Mouse (Mus musculus) hindbrain, embryonic 11.5 days (tissue): Measurements from ENCODE around the gene 4930449I24Rik. TPM values are rescaled to one million over a fixed set of nuclear protein-coding genes. Genes with fewer than 3 reads are reported as not detected.
"Not testable (repeated sequence)": the region's sequence is repeated elsewhere in the genome, so short reads cannot be mapped to it uniquely, and the experiment has no call there.

Experiments
- ATAC-seq: fragments of 200-750 bp; cut with Nextera tagmentation; 2 replicates; pipeline ENCODE4 v1.8.0; 2017; ENCODE audit warnings: mild to moderate bottlenecking, moderate TSS enrichment, moderate library complexity; ENCODE audit not compliant: low FRiP score
- DNase-seq: peaks from one replicate; pipeline ENCODE4 v3.0.0-alpha.2; 2015; ENCODE audit warnings: low spot score
- H3K27ac ChIP-seq: fragments of 300-500 bp; sonication (generic); 2 replicates; pipeline ENCODE4 v1.5.1; 2014; ENCODE audit warnings: mild to moderate bottlenecking, low read depth, low read length
- H3K27me3 ChIP-seq: fragments of 300-500 bp; sonication (generic); 2 replicates; pipeline ENCODE4 v1.6.1; 2014; ENCODE audit warnings: mild to moderate bottlenecking, low read length, moderate library complexity, mixed read lengths; ENCODE audit not compliant: control insufficient read depth, insufficient read depth
- H3K36me3 ChIP-seq: fragments of 300-500 bp; sonication (generic); 2 replicates; pipeline ENCODE4 v1.6.1; 2014; ENCODE audit warnings: mild to moderate bottlenecking, low read length, moderate library complexity, mixed read lengths; ENCODE audit not compliant: control insufficient read depth, insufficient read depth
- H3K4me1 ChIP-seq: fragments of 300-500 bp; sonication (generic); replicated peaks from 2 replicates; pipeline ENCODE4 v1.6.1; 2014; ENCODE audit warnings: low read length, mixed read lengths; ENCODE audit not compliant: control insufficient read depth, insufficient read depth
- H3K4me2 ChIP-seq: fragments of 300-500 bp; sonication (generic); replicated peaks from 2 replicates; pipeline ENCODE4 v1.6.1; 2014; ENCODE audit warnings: mild to moderate bottlenecking, low read depth, low read length
- H3K4me3 ChIP-seq: fragments of 300-500 bp; sonication (generic); 2 replicates; pipeline ENCODE4 v1.5.1; 2014; ENCODE audit warnings: low read depth, low read length
- H3K9ac ChIP-seq: fragments of 300-500 bp; sonication (generic); 2 replicates; pipeline ENCODE4 v1.6.1; 2014; ENCODE audit warnings: low read depth, low read length
- H3K9me3 ChIP-seq: fragments of 300-500 bp; sonication (generic); 2 replicates; pipeline ENCODE4 v1.6.1; 2016; ENCODE audit warnings: low read length; ENCODE audit not compliant: control insufficient read depth
- WGBS: fragments of 180-500 bp; shearing (Covaris S2); extraction: QIAGEN DNeasy Blood & Tissue Kit; methylation state at CpG from one replicate; pipeline ENCODE4 v1.1.7; 2014; 5-methylcytosine and 5-hydroxymethylcytosine counted together
- polyA plus RNA-seq: library from polyadenylated mRNA; unstranded; fragments of >200 nt; fragmentation: Nextera tagmentation; extraction: Ambion mirVana; gene quantifications from 2 replicates; pipeline ENCODE4 v1.2.1, GENCODE M21; 2014

The 4930449I24Rik gene
- polyA plus RNA-seq, 1 experiment from 2014 or later, result not detected

GRCm38 (mm10) chr5:146481665-146482064 lies 20.5 kb upstream of the 4930449I24Rik start, which contains the start of gene Gm6408:
Gm6408 (plus strand) TSS chr5:146481965.
- not testable (repeated sequence) for H3K4me2 ChIP-seq, H3K36me3 ChIP-seq, H3K9ac ChIP-seq, H3K27me3 ChIP-seq, H3K9me3 ChIP-seq, ATAC-seq, H3K27ac ChIP-seq, DNase-seq, H3K4me1 ChIP-seq, H3K4me3 ChIP-seq
- WGBS, result 100% methylated on average over 1 of the region's 3 CpGs

GRCm38 (mm10) chr5:146488959-146489358 lies 13.2 kb upstream of the 4930449I24Rik start:
- H3K4me3 ChIP-seq, H3K4me1 ChIP-seq, H3K9ac ChIP-seq, DNase-seq, H3K4me2 ChIP-seq, H3K27me3 ChIP-seq, H3K27ac ChIP-seq, H3K36me3 ChIP-seq, H3K9me3 ChIP-seq, ATAC-seq: not testable (repeated sequence)
- WGBS, result 12% methylated on average over 3 of the region's 4 CpGs

DNA sequence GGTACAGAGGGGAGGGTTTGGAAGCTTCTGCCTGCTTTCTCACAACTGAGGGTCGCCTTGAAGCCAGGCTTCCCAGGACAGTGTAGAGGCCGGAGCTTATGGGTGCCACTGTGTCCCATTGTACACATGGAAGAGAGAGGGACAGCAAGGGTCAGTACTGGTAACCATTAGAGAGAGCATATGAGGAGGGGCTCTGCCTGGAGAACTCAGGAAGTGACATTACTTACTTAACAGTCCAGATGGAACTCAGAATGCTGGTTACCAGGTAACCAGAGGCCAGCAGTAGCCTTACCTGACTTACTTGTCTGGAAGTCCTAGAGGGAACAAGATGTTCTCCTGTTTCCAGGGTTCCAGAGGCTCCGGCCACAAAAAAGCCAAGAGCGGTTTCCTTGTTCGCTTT lies 11.1 kb upstream of the 4930449I24Rik start, which contains the start of gene Gm6370:
TSS of gene Gm6370 (plus strand) at position 301 of the 400 bp plus-strand sequence.
- not testable (repeated sequence) for H3K4me1 ChIP-seq, H3K4me3 ChIP-seq, H3K4me2 ChIP-seq, H3K9me3 ChIP-seq, H3K9ac ChIP-seq, H3K27me3 ChIP-seq, H3K27ac ChIP-seq, ATAC-seq, H3K36me3 ChIP-seq, DNase-seq
- no CpG with 5 or more reads among the region's 5 CpGs for WGBS

- DNase-seq, H3K27me3 ChIP-seq, H3K9ac ChIP-seq, H3K9me3 ChIP-seq, H3K4me3 ChIP-seq, H3K27ac ChIP-seq, H3K4me2 ChIP-seq, H3K36me3 ChIP-seq, ATAC-seq, H3K4me1 ChIP-seq: not testable (repeated sequence)
- WGBS, result no CpG with 5 or more reads among the region's 5 CpGs
These were observed 11.6 kb downstream of the 4930449I24Rik start, which contains the start of gene Gm3402 for GRCm38 (mm10) chr5:146513823-146514222. Gm3402 (plus strand) TSS chr5:146514123.

DNA sequence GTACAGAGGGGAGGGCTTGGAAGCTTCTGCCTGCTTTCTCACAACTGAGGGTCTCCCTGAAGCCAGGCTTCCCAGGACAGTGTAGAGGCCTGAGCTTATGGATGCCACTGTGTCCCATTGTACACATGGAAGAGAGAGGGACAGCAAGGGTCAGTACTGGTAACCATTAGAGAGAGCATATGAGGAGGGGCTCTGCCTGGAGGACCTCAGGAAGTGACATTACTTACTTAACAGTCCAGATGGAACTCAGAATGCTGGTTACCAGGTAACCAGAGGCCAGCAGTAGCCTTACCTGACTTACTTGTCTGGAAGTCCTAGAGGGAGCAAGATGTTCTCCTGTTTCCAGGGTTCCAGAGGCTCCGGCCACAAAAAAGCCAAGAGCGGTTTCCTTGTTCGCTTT lies 23.3 kb downstream of the 4930449I24Rik start, which contains the start of gene Gm3404:
TSS of gene Gm3404 (plus strand) at position 301 of the 400 bp plus-strand sequence.
- not testable (repeated sequence) for ATAC-seq, H3K36me3 ChIP-seq, H3K27ac ChIP-seq, DNase-seq, H3K4me3 ChIP-seq, H3K27me3 ChIP-seq, H3K4me1 ChIP-seq, H3K9ac ChIP-seq, H3K9me3 ChIP-seq, H3K4me2 ChIP-seq
- WGBS, result no CpG with 5 or more reads among the region's 3 CpGs

- not testable (repeated sequence) for H3K27me3 ChIP-seq, DNase-seq, ATAC-seq
These were observed 35.1 kb downstream of the 4930449I24Rik start, which contains the start of gene Gm3409 for GRCm38 (mm10) chr5:146537347-146537746. Gm3409 (plus strand) TSS chr5:146537647.

More at GRCm38 (mm10) chr5:146537347-146537746, 35.1 kb downstream of the 4930449I24Rik start, which contains the start of gene Gm3409:
- not testable (repeated sequence) for H3K4me1 ChIP-seq, H3K4me2 ChIP-seq, H3K36me3 ChIP-seq, H3K4me3 ChIP-seq, H3K27ac ChIP-seq, H3K9ac ChIP-seq, H3K9me3 ChIP-seq
- 100% methylated on average over 2 of the region's 3 CpGs for WGBS

Other genes with a start within 250 kb of the 4930449I24Rik start
- 7.1 TPM in 2 replicates for gene Wasf3, start 117.4 kb upstream of the 4930449I24Rik start, polyA plus RNA-seq
- not detected in 2 replicates for gene Gm6408, start 20.4 kb upstream of the 4930449I24Rik start, polyA plus RNA-seq
- gene Gm6370, start 11.0 kb upstream of the 4930449I24Rik start, polyA plus RNA-seq, result not detected in 2 replicates
- gene Gm3402, start 11.7 kb downstream of the 4930449I24Rik start, polyA plus RNA-seq, result not detected in 2 replicates
- gene Gm3404, start 23.4 kb downstream of the 4930449I24Rik start, polyA plus RNA-seq, result not detected in 2 replicates
- gene Gm3409, start 35.2 kb downstream of the 4930449I24Rik start, polyA plus RNA-seq, result not detected in 2 replicates
- gene Gm3415, start 53.7 kb downstream of the 4930449I24Rik start, polyA plus RNA-seq, result not detected in 2 replicates
- gene Gpr12, start 82.8 kb downstream of the 4930449I24Rik start, polyA plus RNA-seq, result 0.14 and 0.38 TPM in 2 replicates